Mouse (Mus musculus): ENCODE data around the gene Wipf3. TPM values are rescaled to one million over a fixed set of nuclear protein-coding genes. Genes with fewer than 3 reads are reported as not detected.

The Wipf3 gene
- polyA plus RNA-seq, 1 experiment from 2014 or later = 0.55 TPM

GRCm38 (mm10) chr6:54462766-54463165 lies 33.4 kb downstream of the Wipf3 start:
- Histone ChIP-seq H3K4me2 (no peak overlapping the region), H3K9ac (ENCODE audit: low read length) (no peak overlapping the region), H3K27ac (ENCODE audit: low read depth, low read length) (no peak overlapping the region), H3K27me3 (ENCODE audit: control insufficient read depth, insufficient read depth, low read length) (no peaks in the 10 kb centered on the region), H3K36me3 (ENCODE audit: control insufficient read depth, insufficient read depth, low read length) (no peaks in the 10 kb centered on the region), H3K4me3 (ENCODE audit: low read depth, low read length) (no peak overlapping the region), H3K4me1 (ENCODE audit: control insufficient read depth, insufficient read depth, low read length) (no peaks in the 10 kb centered on the region), H3K9me3 (ENCODE audit: control insufficient read depth, low read length) (no peaks in the 10 kb centered on the region)
- DNase-seq (ENCODE audit: low spot score, missing footprints) (no peak), ATAC-seq (ENCODE audit: low FRiP score) (no peak)
- WGBS = 88% methylated on average over 6 of the region's 6 CpGs

GRCm38 (mm10) chr6:54463701-54464458 lies 34.5 kb downstream of the Wipf3 start:
- Histone ChIP-seq H3K4me3 (ENCODE audit: low read depth, low read length) (no peak overlapping the region), H3K9me3 (ENCODE audit: control insufficient read depth, low read length) (no peaks in the 10 kb centered on the region), H3K9ac (ENCODE audit: low read length) (no peak overlapping the region), H3K27ac (ENCODE audit: low read depth, low read length) (no peak overlapping the region), H3K36me3 (ENCODE audit: control insufficient read depth, insufficient read depth, low read length) (no peaks in the 10 kb centered on the region), H3K4me1 (ENCODE audit: control insufficient read depth, insufficient read depth, low read length) (no peaks in the 10 kb centered on the region), H3K4me2 (no peak overlapping the region), H3K27me3 (ENCODE audit: control insufficient read depth, insufficient read depth, low read length) (no peaks in the 10 kb centered on the region)
- DNase-seq (ENCODE audit: low spot score, missing footprints) = no peak
- ATAC-seq (ENCODE audit: low FRiP score) = no peak
- WGBS = 80% methylated on average over 8 of the region's 8 CpGs

- H3K9ac ChIP-seq (ENCODE audit: low read length) = no peak overlapping the region
- no peaks in the 10 kb centered on the region for H3K36me3 ChIP-seq (ENCODE audit: control insufficient read depth, insufficient read depth, low read length)
- no peaks in the 10 kb centered on the region for H3K9me3 ChIP-seq (ENCODE audit: control insufficient read depth, low read length)
- no peak overlapping the region for H3K4me2 ChIP-seq
- no peak overlapping the region for H3K4me3 ChIP-seq (ENCODE audit: low read depth, low read length)
- DNase-seq (ENCODE audit: low spot score, missing footprints) (no peak), ATAC-seq (ENCODE audit: low FRiP score) (no peak)
- WGBS = 85% methylated on average over 4 of the region's 4 CpGs
- H3K27ac ChIP-seq (ENCODE audit: low read depth, low read length) = no peak overlapping the region
- H3K4me1 ChIP-seq (ENCODE audit: control insufficient read depth, insufficient read depth, low read length) = no peaks in the 10 kb centered on the region
- no peaks in the 10 kb centered on the region for H3K27me3 ChIP-seq (ENCODE audit: control insufficient read depth, insufficient read depth, low read length)
Observed at GRCm38 (mm10) chr6:54464926-54465325, 35.5 kb downstream of the Wipf3 start.

- no peaks in the 10 kb centered on the region for H3K36me3 ChIP-seq (ENCODE audit: control insufficient read depth, insufficient read depth, low read length)
- WGBS = 86% methylated on average over 3 of the region's 3 CpGs
- H3K9ac ChIP-seq (ENCODE audit: low read length) = no peak overlapping the region
- DNase-seq (ENCODE audit: low spot score, missing footprints) = no peak
- no peak overlapping the region for H3K4me3 ChIP-seq (ENCODE audit: low read depth, low read length)
- no peak overlapping the region for H3K27ac ChIP-seq (ENCODE audit: low read depth, low read length)
- H3K27me3 ChIP-seq (ENCODE audit: control insufficient read depth, insufficient read depth, low read length) = no peaks in the 10 kb centered on the region
- no peaks in the 10 kb centered on the region for H3K9me3 ChIP-seq (ENCODE audit: control insufficient read depth, low read length)
- no peak for ATAC-seq (ENCODE audit: low FRiP score)
- H3K4me2 ChIP-seq = no peak overlapping the region
- H3K4me1 ChIP-seq (ENCODE audit: control insufficient read depth, insufficient read depth, low read length) = no peaks in the 10 kb centered on the region
Observed at GRCm38 (mm10) chr6:54467371-54467770, 38.0 kb downstream of the Wipf3 start.

- H3K9me3 ChIP-seq (ENCODE audit: control insufficient read depth, low read length) = no peaks in the 10 kb centered on the region
- DNase-seq (ENCODE audit: low spot score, missing footprints) (no peak), ATAC-seq (ENCODE audit: low FRiP score) (no peak)
- H3K27ac ChIP-seq (ENCODE audit: low read depth, low read length) = no peak overlapping the region
- peaks cover 4% of the 10 kb centered on the region; the same call in 1 of the 2 replicates for H3K4me1 ChIP-seq (ENCODE audit: control insufficient read depth, insufficient read depth, low read length)
- H3K27me3 ChIP-seq (ENCODE audit: control insufficient read depth, insufficient read depth, low read length) = no peaks in the 10 kb centered on the region
- WGBS = 93% methylated on average over 7 of the region's 7 CpGs
- no peak overlapping the region for H3K9ac ChIP-seq (ENCODE audit: low read length)
- no peak overlapping the region for H3K4me3 ChIP-seq (ENCODE audit: low read depth, low read length)
- H3K36me3 ChIP-seq (ENCODE audit: control insufficient read depth, insufficient read depth, low read length) = no peaks in the 10 kb centered on the region
- H3K4me2 ChIP-seq = no peak overlapping the region
Observed at GRCm38 (mm10) chr6:54471866-54472265, 42.5 kb downstream of the Wipf3 start.

GRCm38 (mm10) chr6:54472846-54473715 lies 43.7 kb downstream of the Wipf3 start:
- no peak overlapping the region for H3K4me2 ChIP-seq
- H3K4me1 ChIP-seq (ENCODE audit: control insufficient read depth, insufficient read depth, low read length) = peaks cover 4% of the 10 kb centered on the region; the same call in 1 of the 2 replicates
- 76% methylated on average over 8 of the region's 8 CpGs for WGBS
- no peaks in the 10 kb centered on the region for H3K9me3 ChIP-seq (ENCODE audit: control insufficient read depth, low read length)
- no peaks in the 10 kb centered on the region for H3K27me3 ChIP-seq (ENCODE audit: control insufficient read depth, insufficient read depth, low read length)
- no peak overlapping the region for H3K4me3 ChIP-seq (ENCODE audit: low read depth, low read length)
- H3K27ac ChIP-seq (ENCODE audit: low read depth, low read length) = no peak overlapping the region
- no peak overlapping the region for H3K9ac ChIP-seq (ENCODE audit: low read length)
- ATAC-seq (ENCODE audit: low FRiP score) (no peak), DNase-seq (ENCODE audit: low spot score, missing footprints) (no peak)
- no peaks in the 10 kb centered on the region for H3K36me3 ChIP-seq (ENCODE audit: control insufficient read depth, insufficient read depth, low read length)

GRCm38 (mm10) chr6:54475926-54476667 lies 46.7 kb downstream of the Wipf3 start:
- H3K4me1 ChIP-seq (ENCODE audit: control insufficient read depth, insufficient read depth, low read length) = peaks cover 4% of the 10 kb centered on the region; the same call in 1 of the 2 replicates
- no peaks in the 10 kb centered on the region for H3K9me3 ChIP-seq (ENCODE audit: control insufficient read depth, low read length)
- H3K9ac ChIP-seq (ENCODE audit: low read length) = no peak overlapping the region
- 85% methylated on average over 19 of the region's 19 CpGs for WGBS
- H3K27me3 ChIP-seq (ENCODE audit: control insufficient read depth, insufficient read depth, low read length) = no peaks in the 10 kb centered on the region
- DNase-seq (ENCODE audit: low spot score, missing footprints) (no peak), ATAC-seq (ENCODE audit: low FRiP score) (no peak)
- no peak overlapping the region for H3K4me3 ChIP-seq (ENCODE audit: low read depth, low read length)
- no peak overlapping the region for H3K4me2 ChIP-seq
- no peaks in the 10 kb centered on the region for H3K36me3 ChIP-seq (ENCODE audit: control insufficient read depth, insufficient read depth, low read length)
- no peak overlapping the region for H3K27ac ChIP-seq (ENCODE audit: low read depth, low read length)

- no peak overlapping the region for H3K4me3 ChIP-seq (ENCODE audit: low read depth, low read length)
- H3K4me2 ChIP-seq = no peak overlapping the region
- H3K36me3 ChIP-seq (ENCODE audit: control insufficient read depth, insufficient read depth, low read length) = no peaks in the 10 kb centered on the region
- H3K9me3 ChIP-seq (ENCODE audit: control insufficient read depth, low read length) = no peaks in the 10 kb centered on the region
- ATAC-seq (ENCODE audit: low FRiP score) (no peak), DNase-seq (ENCODE audit: low spot score, missing footprints) (no peak)
- H3K4me1 ChIP-seq (ENCODE audit: control insufficient read depth, insufficient read depth, low read length) = peaks cover 4% of the 10 kb centered on the region; the same call in 1 of the 2 replicates
- WGBS = 74% methylated on average over 5 of the region's 5 CpGs
- no peaks in the 10 kb centered on the region for H3K27me3 ChIP-seq (ENCODE audit: control insufficient read depth, insufficient read depth, low read length)
- no peak overlapping the region for H3K9ac ChIP-seq (ENCODE audit: low read length)
- no peak overlapping the region for H3K27ac ChIP-seq (ENCODE audit: low read depth, low read length)
Observed at GRCm38 (mm10) chr6:54478646-54479324, 49.4 kb downstream of the Wipf3 start.
